Mouse (Mus musculus) megakaryocyte, embryonic 14.5 days (primary cell): ENCODE data around the gene Rilp.

Experiments
- FLI1 ChIP-seq: IDR thresholded peaks from 2 replicates; pipeline ENCODE4 v1.6.1; 2012; ENCODE audit warnings: low read length, inconsistent platforms, mixed read lengths
- GATA1 ChIP-seq: IDR thresholded peaks from 3 replicates; pipeline ENCODE4 v1.6.1; 2012; ENCODE audit warnings: mixed read lengths, low read length, inconsistent platforms, borderline replicate concordance

GRCm38 (mm10) chr11:75498126-75498525, 11.8 kb upstream of the Rilp start:
- TF ChIP-seq GATA1: no peak
- TF ChIP-seq FLI1: no peak
